Mouse (Mus musculus): Measurements from ENCODE around the gene Coq4.
"Not testable (repeated sequence)": the region's sequence is repeated elsewhere in the genome, so short reads cannot be mapped to it uniquely, and the experiment has no call there.

The Coq4 gene

GRCm38 (mm10) chr2:29787104-29787917 is at the start of gene Coq4:
Gene Coq4 (plus strand): TSS chr2:29787493.
- peak; percentile 97 for DNase-seq (ENCODE audit: low read depth)

GRCm38 (mm10) chr2:29738799-29739198 is 48.5 kb upstream of the Coq4 start:
- DNase-seq (ENCODE audit: low read depth): no peak

GRCm38 (mm10) chr2:29739368-29739767 is 47.9 kb upstream of the Coq4 start:
- DNase-seq (ENCODE audit: low read depth): peak; percentile 50

GRCm38 (mm10) chr2:29741207-29741606 is 46.1 kb upstream of the Coq4 start:
- DNase-seq (ENCODE audit: low read depth): no peak

GRCm38 (mm10) chr2:29744256-29744655 is 43.0 kb upstream of the Coq4 start:
- no peak for DNase-seq (ENCODE audit: low read depth)

- no peak for DNase-seq (ENCODE audit: low read depth)
Observed at GRCm38 (mm10) chr2:29747188-29747782, 40.0 kb upstream of the Coq4 start.

GRCm38 (mm10) chr2:29747852-29748251 is 39.4 kb upstream of the Coq4 start:
- no peak for DNase-seq (ENCODE audit: low read depth)

- DNase-seq (ENCODE audit: low read depth): no peak
Observed at GRCm38 (mm10) chr2:29748499-29748898, 38.8 kb upstream of the Coq4 start.

- DNase-seq (ENCODE audit: low read depth): no peak
Observed at GRCm38 (mm10) chr2:29751497-29751896, 35.8 kb upstream of the Coq4 start, which contains the start of gene Gm13420. Gene Gm13420 (minus strand): TSS chr2:29751685.

GRCm38 (mm10) chr2:29752397-29752796 is 34.9 kb upstream of the Coq4 start:
- no peak for DNase-seq (ENCODE audit: low read depth)

- DNase-seq (ENCODE audit: low read depth): no peak
Observed at GRCm38 (mm10) chr2:29755693-29756092, 31.6 kb upstream of the Coq4 start.

GRCm38 (mm10) chr2:29764831-29765230 is 22.5 kb upstream of the Coq4 start:
- DNase-seq (ENCODE audit: low read depth): peak; percentile 56

GRCm38 (mm10) chr2:29767976-29768709 is 19.1 kb upstream of the Coq4 start:
- no peak for DNase-seq (ENCODE audit: low read depth)

- DNase-seq (ENCODE audit: low read depth): no peak
Observed at GRCm38 (mm10) chr2:29768901-29769300, 18.4 kb upstream of the Coq4 start.

- no peak for DNase-seq (ENCODE audit: low read depth)
Observed at GRCm38 (mm10) chr2:29770162-29770561, 17.1 kb upstream of the Coq4 start.

GRCm38 (mm10) chr2:29771611-29772461 is 15.5 kb upstream of the Coq4 start:
- DNase-seq (ENCODE audit: low read depth): peak; percentile 30

GRCm38 (mm10) chr2:29773323-29773722 is 14.0 kb upstream of the Coq4 start:
- DNase-seq (ENCODE audit: low read depth): no peak

GRCm38 (mm10) chr2:29781256-29781655 is 6.0 kb upstream of the Coq4 start:
- not testable (repeated sequence) for DNase-seq (ENCODE audit: low read depth)

- DNase-seq (ENCODE audit: low read depth): no peak
Observed at GRCm38 (mm10) chr2:29784290-29784689, 3.0 kb upstream of the Coq4 start.

- DNase-seq (ENCODE audit: low read depth): peak; percentile 72
Observed at GRCm38 (mm10) chr2:29787937-29788681, 816 bp downstream of the Coq4 start, which contains the start of gene Trub2. Gene Trub2 (minus strand): TSS chr2:29788502.

Data from c-Kit-positive CD71-negative TER-119-negative erythroid progenitor cells, embryonic 14.5 days (primary cell).